Mouse (Mus musculus): ENCODE measurements around the gene Xxylt1. TPM values are rescaled to one million over a fixed set of nuclear protein-coding genes. Genes with fewer than 3 reads are reported as not detected.

Xxylt1 gene
- polyA plus RNA-seq, 1 experiment from 2014 or later: 14.5 TPM

GRCm38 (mm10) chr16:30998048-30998447 is 83.2 kb downstream of the Xxylt1 start:
- H3K9me3 ChIP-seq: no peaks in the 10 kb centered on the region
- WGBS: 91% methylated on average over 2 of the region's 2 CpGs
- no peaks in the 10 kb centered on the region for H3K27me3 ChIP-seq (replicated peaks)
- no peak for ATAC-seq
- H3K4me2 ChIP-seq (replicated peaks): no peak overlapping the region
- no peak overlapping the region for H3K9ac ChIP-seq
- no peaks in the 10 kb centered on the region for H3K36me3 ChIP-seq
- peaks cover 6% of the 10 kb centered on the region for H3K4me1 ChIP-seq (replicated peaks)
- no peak overlapping the region for H3K4me3 ChIP-seq (replicated peaks)
- no peak overlapping the region for H3K27ac ChIP-seq

DNA sequence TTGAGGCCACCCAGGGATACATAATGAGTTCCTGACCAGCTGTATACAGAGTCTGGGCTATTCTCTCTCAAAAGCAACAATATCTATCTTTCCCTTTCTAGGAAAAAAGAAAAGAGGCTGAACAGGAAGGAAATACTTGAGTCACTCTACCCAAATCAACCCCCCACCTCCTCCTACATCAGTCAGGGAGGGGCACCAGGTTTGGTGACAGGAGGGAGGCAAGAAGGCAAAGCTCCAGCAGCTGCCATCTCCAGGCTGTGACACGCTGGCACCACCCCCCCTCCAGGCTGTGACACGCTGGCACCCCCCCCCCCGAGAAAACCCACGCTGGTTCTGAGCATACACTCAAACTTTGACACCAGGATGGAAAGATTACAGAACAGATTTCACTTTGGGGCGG is 85.8 kb downstream of the Xxylt1 start:
- ATAC-seq: no peak
- 75% methylated on average over 5 of the region's 5 CpGs for WGBS

GRCm38 (mm10) chr16:30994881-30995280 is 86.4 kb downstream of the Xxylt1 start:
- H3K4me1 ChIP-seq (replicated peaks): 0 out of 2 replicates have a peak, but pooled peaks cover 3% of the 10 kb centered on the region
- H3K27ac ChIP-seq: no peak overlapping the region
- no peak for ATAC-seq
- H3K27me3 ChIP-seq (replicated peaks): no peaks in the 10 kb centered on the region
- WGBS: 59% methylated on average over 2 of the region's 2 CpGs
- no peaks in the 10 kb centered on the region for H3K9me3 ChIP-seq
- no peaks in the 10 kb centered on the region for H3K36me3 ChIP-seq
- no peak overlapping the region for H3K4me2 ChIP-seq (replicated peaks)
- H3K4me3 ChIP-seq (replicated peaks): no peak overlapping the region
- H3K9ac ChIP-seq: no peak overlapping the region

More for the DNA sequence above, 85.8 kb downstream of the Xxylt1 start:
- Histone ChIP-seq H3K4me3 (replicated peaks) (no peak overlapping the region), H3K4me2 (replicated peaks) (no peak overlapping the region), H3K27ac (no peak overlapping the region), H3K4me1 (replicated peaks) (0 out of 2 replicates have a peak, but pooled peaks cover 3% of the 10 kb centered on the region), H3K9ac (no peak overlapping the region), H3K9me3 (no peaks in the 10 kb centered on the region), H3K27me3 (replicated peaks) (no peaks in the 10 kb centered on the region), H3K36me3 (no peaks in the 10 kb centered on the region)

- Histone ChIP-seq H3K27me3 (replicated peaks) (no peaks in the 10 kb centered on the region), H3K36me3 (no peaks in the 10 kb centered on the region), H3K4me3 (replicated peaks) (no peak overlapping the region), H3K4me1 (replicated peaks) (0 out of 2 replicates have a peak, but pooled peaks cover 3% of the 10 kb centered on the region), H3K4me2 (replicated peaks) (no peak overlapping the region), H3K27ac (no peak overlapping the region), H3K9ac (no peak overlapping the region), H3K9me3 (no peaks in the 10 kb centered on the region)
- WGBS: 78% methylated on average over 7 of the region's 7 CpGs
- ATAC-seq: no peak
Measured at GRCm38 (mm10) chr16:30994296-30994695, 86.9 kb downstream of the Xxylt1 start.

DNA sequence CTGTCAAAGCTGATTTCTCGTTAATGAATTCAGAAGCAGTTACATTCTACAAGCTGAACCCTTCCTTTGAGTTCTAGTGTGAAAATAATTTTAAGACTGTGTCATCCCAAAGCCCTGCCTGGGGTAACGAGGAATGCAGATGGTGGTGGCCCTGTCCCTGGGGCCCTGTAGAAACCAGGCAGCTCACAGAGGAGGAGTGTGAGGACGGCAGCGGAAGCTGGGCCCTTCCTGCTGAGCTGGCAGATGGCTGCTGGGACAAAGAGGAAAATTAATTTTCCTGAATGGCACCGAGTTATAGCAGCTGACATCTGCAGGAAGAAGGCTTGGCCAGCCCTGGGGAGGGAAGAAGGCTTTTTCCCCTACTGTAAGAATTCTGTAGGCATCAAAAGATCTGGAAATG is 88.7 kb downstream of the Xxylt1 start:
- Histone ChIP-seq H3K9me3 (no peaks in the 10 kb centered on the region), H3K27me3 (replicated peaks) (no peaks in the 10 kb centered on the region), H3K4me3 (replicated peaks) (no peak overlapping the region), H3K36me3 (no peaks in the 10 kb centered on the region), H3K4me1 (replicated peaks) (0 out of 2 replicates have a peak, but pooled peaks cover 3% of the 10 kb centered on the region), H3K27ac (no peak overlapping the region), H3K4me2 (replicated peaks) (no peak overlapping the region), H3K9ac (no peak overlapping the region)
- 70% methylated on average over 5 of the region's 5 CpGs for WGBS
- ATAC-seq: no peak

GRCm38 (mm10) chr16:30990661-30991060 is 90.6 kb downstream of the Xxylt1 start:
- no peak for ATAC-seq
- Histone ChIP-seq H3K9ac (no peak overlapping the region), H3K4me1 (replicated peaks) (no peaks in the 10 kb centered on the region), H3K9me3 (no peaks in the 10 kb centered on the region), H3K4me3 (replicated peaks) (no peak overlapping the region), H3K27ac (no peak overlapping the region), H3K36me3 (no peaks in the 10 kb centered on the region), H3K27me3 (replicated peaks) (no peaks in the 10 kb centered on the region), H3K4me2 (replicated peaks) (no peak overlapping the region)
- WGBS: 64% methylated on average over 2 of the region's 2 CpGs

- no peaks in the 10 kb centered on the region for H3K4me1 ChIP-seq (replicated peaks)
- H3K4me2 ChIP-seq (replicated peaks): no peak overlapping the region
- H3K36me3 ChIP-seq: no peaks in the 10 kb centered on the region
- no peak for ATAC-seq
- 79% methylated on average over 6 of the region's 6 CpGs for WGBS
- H3K27ac ChIP-seq: no peak overlapping the region
- H3K4me3 ChIP-seq (replicated peaks): no peak overlapping the region
- H3K27me3 ChIP-seq (replicated peaks): no peaks in the 10 kb centered on the region
- no peak overlapping the region for H3K9ac ChIP-seq
- H3K9me3 ChIP-seq: no peaks in the 10 kb centered on the region
Measured at GRCm38 (mm10) chr16:30988225-30988624, 93.0 kb downstream of the Xxylt1 start.

DNA sequence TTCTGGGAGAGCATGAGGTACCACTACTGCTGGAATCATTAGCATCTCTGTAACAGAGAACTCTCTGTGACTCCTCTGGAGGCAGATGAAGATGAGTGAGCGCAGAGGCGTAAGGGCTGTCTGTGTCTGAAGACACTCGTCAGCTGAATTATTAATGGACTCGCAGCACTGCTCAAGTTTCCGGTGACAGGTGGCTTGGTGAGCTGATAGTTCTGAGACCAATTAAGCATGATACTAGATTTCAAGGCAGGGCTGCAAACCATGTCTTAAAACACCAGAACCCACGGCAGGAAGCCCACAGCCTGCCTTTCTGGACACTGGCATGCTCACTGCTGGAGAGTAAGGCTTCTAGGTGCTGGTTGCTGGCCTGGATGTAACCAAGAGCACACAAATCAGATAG is 93.5 kb downstream of the Xxylt1 start:
- Histone ChIP-seq H3K9me3 (no peaks in the 10 kb centered on the region), H3K36me3 (no peaks in the 10 kb centered on the region), H3K27ac (no peak overlapping the region), H3K9ac (no peak overlapping the region), H3K27me3 (replicated peaks) (no peaks in the 10 kb centered on the region), H3K4me1 (replicated peaks) (no peaks in the 10 kb centered on the region), H3K4me3 (replicated peaks) (no peak overlapping the region), H3K4me2 (replicated peaks) (no peak overlapping the region)
- no peak for ATAC-seq
- 82% methylated on average over 6 of the region's 6 CpGs for WGBS

GRCm38 (mm10) chr16:30984826-30985545 is 96.2 kb downstream of the Xxylt1 start:
- no peak for ATAC-seq
- no peak overlapping the region for H3K4me3 ChIP-seq (replicated peaks)
- H3K4me2 ChIP-seq (replicated peaks): no peak overlapping the region
- H3K9me3 ChIP-seq: no peaks in the 10 kb centered on the region
- H3K9ac ChIP-seq: no peak overlapping the region
- no peak overlapping the region for H3K27ac ChIP-seq
- H3K36me3 ChIP-seq: no peaks in the 10 kb centered on the region
- WGBS: 56% methylated on average over 17 of the region's 17 CpGs
- no peaks in the 10 kb centered on the region for H3K4me1 ChIP-seq (replicated peaks)
- no peaks in the 10 kb centered on the region for H3K27me3 ChIP-seq (replicated peaks)

GRCm38 (mm10) chr16:30984101-30984500 is 97.1 kb downstream of the Xxylt1 start:
- Histone ChIP-seq H3K4me1 (replicated peaks) (no peaks in the 10 kb centered on the region), H3K9me3 (no peaks in the 10 kb centered on the region), H3K4me2 (replicated peaks) (no peak overlapping the region), H3K9ac (no peak overlapping the region), H3K27me3 (replicated peaks) (no peaks in the 10 kb centered on the region), H3K4me3 (replicated peaks) (no peak overlapping the region), H3K27ac (no peak overlapping the region), H3K36me3 (no peaks in the 10 kb centered on the region)
- no peak for ATAC-seq
- WGBS: 90% methylated on average over 5 of the region's 5 CpGs

GRCm38 (mm10) chr16:30983699-30984098 is 97.5 kb downstream of the Xxylt1 start:
- Histone ChIP-seq H3K4me1 (replicated peaks) (no peaks in the 10 kb centered on the region), H3K36me3 (no peaks in the 10 kb centered on the region), H3K27ac (no peak overlapping the region), H3K9ac (no peak overlapping the region), H3K9me3 (no peaks in the 10 kb centered on the region), H3K4me3 (replicated peaks) (no peak overlapping the region), H3K4me2 (replicated peaks) (no peak overlapping the region), H3K27me3 (replicated peaks) (no peaks in the 10 kb centered on the region)
- no peak for ATAC-seq
- WGBS: 68% methylated on average over 6 of the region's 6 CpGs

- WGBS: 59% methylated on average over 4 of the region's 4 CpGs
- H3K4me1 ChIP-seq (replicated peaks): no peaks in the 10 kb centered on the region
- H3K4me2 ChIP-seq (replicated peaks): no peak overlapping the region
- no peaks in the 10 kb centered on the region for H3K36me3 ChIP-seq
- H3K9ac ChIP-seq: no peak overlapping the region
- H3K9me3 ChIP-seq: no peaks in the 10 kb centered on the region
- no peaks in the 10 kb centered on the region for H3K27me3 ChIP-seq (replicated peaks)
- ATAC-seq: no peak
- no peak overlapping the region for H3K4me3 ChIP-seq (replicated peaks)
- H3K27ac ChIP-seq: no peak overlapping the region
Measured at GRCm38 (mm10) chr16:30983281-30983680, 98.0 kb downstream of the Xxylt1 start.

DNA sequence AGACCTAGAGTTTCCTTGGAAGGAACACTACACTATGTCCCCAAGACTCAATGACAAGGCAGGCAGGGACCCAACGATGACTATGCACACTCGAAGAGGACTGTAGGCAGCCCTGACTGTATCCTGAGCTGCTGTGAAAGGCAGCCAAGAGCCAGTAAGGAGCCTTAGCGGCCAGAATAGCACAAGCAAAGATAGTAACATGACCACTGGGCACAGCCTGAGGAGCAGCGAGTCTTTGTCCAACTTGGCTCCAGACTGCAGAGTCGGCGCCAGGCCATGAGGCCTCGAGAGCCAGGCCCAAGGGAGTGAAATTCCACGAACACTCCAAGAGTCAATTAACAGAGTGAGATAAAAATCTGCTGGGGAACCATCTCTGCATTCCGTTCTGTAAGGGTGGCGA is 99.9 kb downstream of the Xxylt1 start:
- Histone ChIP-seq H3K27ac (no peak overlapping the region), H3K4me1 (replicated peaks) (peaks cover 3% of the 10 kb centered on the region), H3K4me2 (replicated peaks) (no peak overlapping the region), H3K27me3 (replicated peaks) (no peaks in the 10 kb centered on the region), H3K36me3 (no peaks in the 10 kb centered on the region), H3K4me3 (replicated peaks) (no peak overlapping the region), H3K9me3 (no peaks in the 10 kb centered on the region), H3K9ac (no peak overlapping the region)
- WGBS: 78% methylated on average over 10 of the region's 10 CpGs
- ATAC-seq: no peak

Measured in intestine, embryonic 15.5 days (tissue).